Mouse (Mus musculus): Measurements from ENCODE around the gene Fam102b.

The Fam102b gene

DNA sequence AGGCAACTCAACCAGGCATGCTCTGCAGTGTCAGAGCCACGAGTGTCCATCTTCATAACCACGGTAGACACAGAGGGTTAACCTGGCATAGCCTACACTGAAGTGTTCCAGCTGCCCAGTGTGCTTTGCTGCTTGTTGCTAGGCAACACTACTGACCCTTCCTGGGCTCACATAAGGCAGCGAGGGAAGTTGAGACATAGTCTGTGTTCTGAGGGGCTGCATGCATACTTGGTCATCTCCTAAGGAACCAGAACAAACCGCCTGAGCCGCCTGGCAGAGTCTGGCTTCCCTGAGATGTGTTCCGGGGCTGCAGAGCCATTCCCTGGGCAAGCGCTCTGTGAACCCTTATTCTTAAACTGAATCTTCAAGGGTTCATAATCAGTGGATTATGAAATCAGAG, 66.2 kb downstream of the Fam102b start:
- DNase-seq (ENCODE audit: low spot score): no peak

DNA sequence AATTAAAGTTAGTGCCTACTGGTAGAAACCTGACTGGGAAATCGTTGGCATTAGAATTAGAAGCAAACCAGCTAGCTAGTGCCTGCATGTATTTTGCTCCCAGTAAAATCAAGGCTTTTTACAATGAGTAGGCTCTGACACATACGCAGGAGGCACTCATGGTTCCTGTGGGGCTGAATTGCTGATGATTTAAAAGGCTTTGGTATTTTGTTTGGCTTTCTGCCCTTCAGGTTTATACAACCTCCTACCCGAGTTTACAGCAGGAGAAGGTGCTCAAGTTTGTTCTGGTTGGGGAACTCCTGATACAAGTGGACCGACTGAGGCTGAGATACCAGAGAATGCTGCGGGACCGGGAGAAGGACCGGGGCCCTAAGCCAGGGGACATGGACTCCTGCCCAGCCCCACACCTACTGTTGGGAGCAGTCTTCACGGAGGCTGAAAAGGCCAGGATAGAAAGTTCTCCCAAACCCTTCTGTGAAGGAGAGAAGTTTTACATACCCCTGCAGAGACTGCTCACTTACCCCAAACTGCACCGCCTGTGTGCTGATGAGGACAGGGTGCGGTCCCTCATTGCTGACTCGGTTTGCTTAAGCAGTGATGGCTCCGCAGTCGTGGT, 67.6 kb downstream of the Fam102b start:
- no peak for DNase-seq (ENCODE audit: low spot score)

DNA sequence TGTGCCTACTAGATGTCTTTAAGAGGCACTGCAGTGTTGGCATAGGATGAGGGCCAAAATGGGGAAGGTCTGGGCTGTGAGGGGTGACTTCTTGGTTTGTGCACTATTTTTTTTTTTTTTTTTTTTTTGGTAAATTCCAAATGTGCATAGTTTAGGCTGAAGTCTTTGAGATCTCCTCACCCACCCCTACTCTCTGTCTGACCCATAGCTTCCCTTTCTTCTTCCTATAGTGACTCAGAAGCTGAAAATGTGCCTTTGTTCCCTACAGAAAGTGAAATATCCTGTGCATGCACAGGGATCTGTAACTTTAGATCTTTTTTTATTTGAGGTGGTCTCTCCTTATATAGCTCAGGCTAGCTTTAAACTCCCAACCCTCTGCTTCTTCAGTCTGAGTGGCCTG, 69.4 kb downstream of the Fam102b start:
- DNase-seq (ENCODE audit: low spot score): no peak

DNA sequence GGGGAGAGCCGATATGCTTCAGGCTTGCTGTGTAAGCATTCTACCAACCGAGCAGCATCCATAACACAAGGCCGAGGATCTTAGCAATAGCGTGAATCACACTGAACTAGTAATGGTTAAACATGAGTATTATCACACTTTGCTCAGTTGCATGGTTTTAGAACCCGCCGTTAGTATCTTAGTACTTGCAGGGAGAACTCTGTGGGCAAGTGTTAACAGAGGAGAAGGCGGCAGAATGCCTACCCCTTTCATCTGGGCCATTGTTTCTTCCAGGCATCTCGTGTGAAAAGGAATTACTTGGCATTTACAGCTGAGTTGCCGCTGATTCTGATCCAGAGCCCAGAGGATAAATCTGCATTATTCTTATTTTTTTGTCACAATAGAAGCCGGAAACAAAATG, 86.4 kb downstream of the Fam102b start:
- no peak for DNase-seq (ENCODE audit: low spot score)

DNA sequence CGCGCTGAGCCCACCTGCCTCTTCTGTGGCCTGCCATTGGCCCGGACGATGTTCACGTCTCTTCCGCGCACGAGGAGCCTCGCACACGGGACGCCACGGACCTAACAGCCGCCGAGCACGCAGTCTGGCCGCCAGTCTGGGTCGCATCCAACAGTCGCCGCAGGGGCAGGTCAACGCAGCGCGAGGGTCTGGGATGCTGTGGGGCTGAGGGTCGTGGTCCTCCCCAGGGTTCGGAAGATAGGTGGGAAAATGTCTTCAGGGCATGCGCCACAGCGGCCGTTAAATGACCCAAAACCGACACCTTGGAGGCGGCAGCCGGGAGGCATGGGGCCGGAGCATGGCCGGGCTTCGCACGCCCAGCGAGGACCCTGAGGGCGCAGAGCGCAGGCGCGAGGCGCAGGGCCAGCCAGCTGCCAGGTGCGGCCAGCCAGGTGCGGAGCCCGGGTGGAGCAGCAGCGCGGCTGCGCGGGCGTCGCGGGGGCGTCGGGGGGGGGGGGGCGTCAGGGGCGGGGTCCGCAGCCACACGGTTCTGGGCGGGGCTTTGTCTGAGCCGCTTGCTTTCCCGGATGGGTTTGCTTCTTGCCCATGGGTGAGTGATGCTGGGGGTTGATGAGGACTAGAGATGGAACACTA, 87.3 kb downstream of the Fam102b start, which contains the start of gene Gm9857:
TSS of gene Gm9857 (minus strand) at position 445 of the 633 bp plus-strand sequence.
- DNase-seq (ENCODE audit: low spot score): no peak

DNA sequence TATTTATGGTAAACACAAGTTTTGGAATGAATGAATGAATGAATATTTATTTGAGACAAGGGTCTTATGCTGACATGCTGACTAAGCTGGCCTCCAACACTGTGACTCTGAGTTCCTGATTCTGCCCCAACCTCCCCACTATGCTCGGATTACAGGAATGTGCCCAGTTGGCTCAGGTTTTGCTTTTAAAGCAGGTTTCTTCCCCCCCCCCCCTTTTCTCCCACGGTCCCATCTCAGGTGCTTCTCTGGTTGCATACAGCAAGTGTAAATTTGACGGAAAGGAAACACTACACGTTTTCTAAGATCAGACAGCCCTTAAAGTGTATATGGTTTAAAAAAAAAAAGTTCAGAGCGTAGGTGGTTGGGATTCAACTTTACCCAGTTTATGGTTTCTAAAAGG, 87.8 kb downstream of the Fam102b start, which contains the start of gene Henmt1:
TSS of gene Henmt1 (plus strand) at position 301 of the 400 bp plus-strand sequence.
- no peak for DNase-seq (ENCODE audit: low spot score)

DNA sequence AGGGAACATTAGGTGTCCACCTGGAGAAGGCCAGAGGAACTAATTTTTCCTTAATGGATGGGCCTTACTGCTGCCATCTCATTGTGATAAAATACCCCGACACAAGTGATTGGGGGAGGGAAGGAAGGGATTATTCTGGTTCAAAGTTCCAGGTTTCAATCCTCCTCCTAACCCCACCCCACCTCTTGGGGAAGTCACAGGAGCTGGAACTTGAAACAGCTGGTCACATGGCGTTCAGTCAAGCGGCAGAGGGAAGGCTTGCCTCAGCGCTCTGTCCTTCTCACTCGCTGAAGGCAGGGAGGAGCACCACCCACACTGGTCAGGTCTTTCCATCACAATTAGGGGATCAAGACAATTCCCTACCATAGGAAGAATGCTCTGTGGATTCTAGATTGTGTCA, 88.7 kb downstream of the Fam102b start:
- DNase-seq (ENCODE audit: low spot score): no peak

DNA sequence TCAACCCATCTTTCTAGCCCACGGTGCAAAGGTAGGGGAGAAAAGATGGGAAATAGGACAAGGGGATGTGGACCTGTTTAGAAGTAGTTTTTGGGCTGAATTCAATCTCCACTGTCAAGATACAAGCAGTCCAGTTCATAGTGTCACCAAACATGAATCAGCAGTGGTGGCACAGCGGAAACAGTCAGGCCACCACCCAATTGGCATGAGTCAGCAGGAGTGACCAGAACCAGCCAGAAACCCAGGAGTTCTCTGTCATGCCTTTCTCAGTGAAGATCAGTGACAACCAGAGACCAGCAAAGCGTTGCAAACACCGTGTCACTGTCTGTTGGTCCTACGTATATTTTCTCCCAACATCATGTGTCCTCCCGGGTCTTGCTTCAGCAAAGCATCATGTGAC, 93.8 kb downstream of the Fam102b start:
- no peak for DNase-seq (ENCODE audit: low spot score)

DNA sequence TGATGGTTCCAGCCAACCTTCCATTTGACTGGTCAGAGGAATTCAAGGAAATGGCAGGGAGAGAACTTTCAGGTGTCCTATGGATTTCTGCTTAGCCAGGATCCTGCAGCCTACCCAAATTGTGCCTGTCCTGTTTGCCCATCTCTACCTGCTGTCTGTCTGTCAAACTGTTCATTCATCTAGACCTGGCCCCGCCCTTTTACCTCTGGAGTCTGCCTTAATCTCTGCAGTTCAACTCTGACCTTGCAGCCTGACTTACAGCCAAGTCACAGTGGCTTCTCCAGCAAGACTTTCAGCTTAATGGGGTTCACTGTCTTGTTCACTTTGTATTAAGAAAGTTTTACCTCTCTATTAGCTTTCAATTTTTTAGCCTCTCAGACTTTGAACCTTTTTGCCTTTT, 101.1 kb downstream of the Fam102b start:
- no peak for DNase-seq (ENCODE audit: low spot score)

DNA sequence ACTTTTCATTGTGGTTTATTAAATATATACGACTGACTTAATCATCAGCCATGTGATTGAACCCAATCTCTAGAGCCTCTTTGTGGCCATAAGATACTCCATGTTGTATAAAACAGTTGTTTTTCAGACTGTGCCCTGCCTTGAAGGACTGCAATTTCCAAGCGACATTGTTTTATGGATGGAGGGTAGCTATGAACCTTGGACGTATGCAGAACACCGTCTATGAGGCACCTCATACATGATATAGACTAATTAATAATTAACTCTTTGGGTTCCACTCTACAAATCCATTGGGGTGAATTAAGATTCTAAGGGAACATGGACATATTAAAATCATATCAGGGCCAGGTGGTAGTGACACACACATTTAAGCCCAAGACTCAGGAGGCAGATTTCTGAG, 101.7 kb downstream of the Fam102b start:
- no peak for DNase-seq (ENCODE audit: low spot score)

DNA sequence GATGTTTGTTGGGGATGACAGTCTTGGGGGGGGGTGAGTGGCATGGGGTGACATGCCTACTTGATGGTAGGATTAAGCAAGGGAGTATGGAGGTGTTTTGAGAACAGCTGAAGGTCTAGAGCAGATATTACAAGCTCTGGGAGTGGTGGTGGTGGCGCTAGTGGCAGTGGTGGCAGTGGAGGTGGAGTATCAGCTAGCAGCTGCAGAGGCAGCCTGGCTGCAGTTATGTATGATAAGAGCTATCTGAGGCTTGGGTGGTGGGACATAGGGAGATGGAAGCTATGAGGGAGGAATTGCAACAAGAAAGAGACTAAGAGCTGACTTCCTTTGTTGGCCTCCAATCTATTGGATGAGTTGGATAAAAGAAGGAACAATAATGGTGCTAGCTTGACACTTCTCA, 105.6 kb downstream of the Fam102b start:
- DNase-seq (ENCODE audit: low spot score): no peak

Measured in urinary bladder, postnatal 14 days (tissue).